Mouse (Mus musculus) small intestine, adult 10 weeks (tissue): ENCODE results near the gene Foxn2. TPM values are rescaled to one million over a fixed set of nuclear protein-coding genes. Genes with fewer than 3 reads are reported as not detected.

Experiments used
- polyA plus RNA-seq: library from polyadenylated mRNA; stranded (reverse); fragments of 350-450 nt; fragmentation: Illumina TruSeq; extraction: RNeasy Lipid Tissue Mini Kit (QIAGEN cat#74804); gene quantifications from one replicate; pipeline ENCODE4 v1.2.3, GENCODE M21; 2014; ENCODE audit warnings: low replicate concordance

The Foxn2 gene
- polyA plus RNA-seq, result 37.6 TPM

DNA sequence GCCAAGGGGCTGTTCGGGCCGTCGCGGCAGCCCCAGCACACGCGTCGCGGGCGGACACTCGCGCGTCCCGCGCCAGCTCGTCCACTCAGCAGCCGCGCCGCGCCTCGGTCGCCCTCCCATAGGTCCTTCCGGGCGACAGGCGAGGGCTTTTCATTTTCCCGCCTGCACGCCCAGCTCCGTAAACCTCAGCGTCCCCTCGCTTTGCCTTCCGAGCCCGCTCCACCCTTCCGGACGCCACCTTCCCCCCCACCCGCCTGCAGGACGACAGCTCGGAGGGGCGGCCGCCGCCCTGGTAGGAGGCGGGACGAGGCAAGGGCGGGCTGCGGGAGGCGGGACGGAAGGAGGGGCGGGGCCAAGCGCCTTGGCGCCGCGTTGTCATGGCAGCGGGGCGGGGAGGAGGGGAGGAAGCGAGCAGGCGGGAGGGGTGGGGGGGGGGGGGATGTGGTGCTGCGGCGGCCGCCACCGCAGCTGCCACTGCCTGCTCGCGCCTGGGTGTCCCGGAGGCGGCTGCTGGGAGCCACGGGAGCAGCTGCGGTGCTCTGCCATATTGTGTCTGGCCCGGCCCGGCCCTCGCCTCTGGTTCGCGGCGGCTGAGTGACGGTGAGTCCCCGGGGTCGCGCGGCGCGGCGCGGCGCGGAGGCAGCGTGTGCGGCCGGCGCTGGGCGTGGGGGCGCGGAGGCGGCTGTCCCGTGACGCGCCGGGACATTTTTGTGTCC, at the start of gene Foxn2:
TSS of gene Foxn2 (plus strand) at position 427 of the 716 bp plus-strand sequence.

DNA sequence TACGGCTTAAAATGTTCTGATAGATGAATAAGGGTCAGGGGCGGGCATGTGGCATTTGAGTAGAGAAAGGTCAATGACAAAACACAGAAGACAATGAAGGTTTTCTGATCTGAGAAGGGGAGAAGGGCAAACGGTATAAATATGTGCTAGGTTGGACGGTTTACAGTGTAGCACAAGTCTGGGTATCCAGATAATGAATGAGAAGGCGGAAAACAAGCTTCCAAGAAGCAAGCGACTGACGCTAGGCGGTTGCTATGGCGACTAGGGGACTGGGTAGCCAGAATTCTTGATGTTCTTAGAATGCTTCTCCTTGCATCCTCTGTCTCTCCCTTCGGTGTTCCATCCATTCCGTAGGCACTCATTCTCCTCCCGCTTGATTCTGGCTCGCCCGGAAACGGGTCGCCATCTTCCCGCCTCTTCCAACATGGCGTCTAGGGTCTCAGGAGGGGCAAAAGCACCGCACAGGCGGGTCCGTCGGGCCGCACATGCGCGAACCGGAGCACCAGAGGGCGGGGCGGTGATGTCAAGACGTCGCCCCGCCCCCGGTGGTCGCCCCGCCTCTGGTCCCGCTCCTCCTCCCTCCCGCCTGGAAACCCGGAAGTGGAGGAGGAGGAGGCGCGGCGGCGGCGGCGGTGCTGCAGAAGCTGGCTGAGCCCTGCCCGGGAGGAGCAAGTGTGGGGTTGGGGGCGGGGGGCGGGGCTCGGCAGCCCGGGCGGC, 89.2 kb downstream of the Foxn2 start, which contains the start of gene Ppp1r21:
TSS of gene Ppp1r21 (plus strand) at position 600 of the 717 bp plus-strand sequence.

Other genes starting within 250 kb of the Foxn2 start
- 36.2 TPM for gene Ppp1r21, start 89.4 kb downstream of the Foxn2 start, polyA plus RNA-seq
- 1.9 TPM for gene Ston1, start 157.0 kb downstream of the Foxn2 start, polyA plus RNA-seq
- not detected for gene Gtf2a1l, start 227.9 kb downstream of the Foxn2 start, polyA plus RNA-seq